Mouse (Mus musculus) heart, embryonic 11.5 days (tissue): ENCODE data around the gene Sez6l2. TPM values are rescaled to one million over a fixed set of nuclear protein-coding genes. Genes with fewer than 3 reads are reported as not detected.

Source experiments
- ATAC-seq: fragments of 200-750 bp; cut with Nextera tagmentation; replicated peaks from 2 replicates; pipeline ENCODE4 v1.8.0; 2017; ENCODE audit warnings: moderate library complexity; ENCODE audit not compliant: insufficient number of reproducible peaks, low FRiP score, low TSS enrichment
- H3K27ac ChIP-seq: fragments of 300-500 bp; sonication (generic); 2 replicates; pipeline ENCODE4 v1.5.1; 2014; ENCODE audit warnings: mild to moderate bottlenecking, low read depth, low read length
- H3K27me3 ChIP-seq: fragments of 300-500 bp; sonication (generic); 2 replicates; pipeline ENCODE4 v1.6.1; 2014; ENCODE audit warnings: mild to moderate bottlenecking, low read length, mixed read lengths; ENCODE audit not compliant: control insufficient read depth, insufficient read depth
- H3K36me3 ChIP-seq: fragments of 300-500 bp; sonication (generic); 2 replicates; pipeline ENCODE4 v1.6.1; 2014; ENCODE audit warnings: mild to moderate bottlenecking, low read length, moderate library complexity, mixed read lengths; ENCODE audit not compliant: control insufficient read depth, insufficient read depth
- H3K4me1 ChIP-seq: fragments of 300-500 bp; sonication (generic); 2 replicates; pipeline ENCODE4 v1.6.1; 2014; ENCODE audit warnings: low read length; ENCODE audit not compliant: control insufficient read depth, insufficient read depth
- H3K4me2 ChIP-seq: fragments of 300-500 bp; sonication (generic); 2 replicates; pipeline ENCODE4 v1.6.1; 2014; ENCODE audit warnings: mild to moderate bottlenecking, moderate library complexity
- H3K4me3 ChIP-seq: fragments of 300-500 bp; sonication (generic); 2 replicates; pipeline ENCODE4 v1.5.1; 2014; ENCODE audit warnings: low read depth, low read length
- H3K9ac ChIP-seq: fragments of 300-500 bp; sonication (generic); 2 replicates; pipeline ENCODE4 v1.6.1; 2014; ENCODE audit warnings: mild to moderate bottlenecking, low read depth, low read length, moderate library complexity
- H3K9me3 ChIP-seq: fragments of 300-500 bp; sonication (generic); replicated peaks from 2 replicates; pipeline ENCODE4 v1.6.1; 2016; ENCODE audit warnings: low read length; ENCODE audit not compliant: control insufficient read depth
- WGBS: fragments of 180-500 bp; shearing (Covaris S2); extraction: QIAGEN DNeasy Blood & Tissue Kit; methylation state at CpG from one replicate; pipeline ENCODE4 v1.1.7; 2014; ENCODE audit not compliant: insufficient replicate concordance; 5-methylcytosine and 5-hydroxymethylcytosine counted together
- polyA plus RNA-seq: library from polyadenylated mRNA; unstranded; fragments of >200 nt; fragmentation: Nextera tagmentation; extraction: Ambion mirVana; gene quantifications from 2 replicates; pipeline ENCODE4 v1.2.1, GENCODE M21; 2014

Gene Sez6l2
- polyA plus RNA-seq, 1 experiment from 2014 or later, result 0.20 TPM

- H3K27me3 ChIP-seq, result peaks cover 24% of the 10 kb centered on the region
- no peak overlapping the region for H3K4me3 ChIP-seq
- H3K36me3 ChIP-seq, result no peaks in the 10 kb centered on the region
- H3K9ac ChIP-seq, result no peak overlapping the region
- WGBS, result 58% methylated on average over 3 of the region's 3 CpGs
- ATAC-seq, result no peak
- H3K9me3 ChIP-seq, result no peaks in the 10 kb centered on the region
- H3K4me2 ChIP-seq, result no peak overlapping the region
- H3K27ac ChIP-seq, result no peak overlapping the region
- no peaks in the 10 kb centered on the region for H3K4me1 ChIP-seq
Observed at GRCm38 (mm10) chr7:126965568-126965967, 15.2 kb downstream of the Sez6l2 start.

DNA sequence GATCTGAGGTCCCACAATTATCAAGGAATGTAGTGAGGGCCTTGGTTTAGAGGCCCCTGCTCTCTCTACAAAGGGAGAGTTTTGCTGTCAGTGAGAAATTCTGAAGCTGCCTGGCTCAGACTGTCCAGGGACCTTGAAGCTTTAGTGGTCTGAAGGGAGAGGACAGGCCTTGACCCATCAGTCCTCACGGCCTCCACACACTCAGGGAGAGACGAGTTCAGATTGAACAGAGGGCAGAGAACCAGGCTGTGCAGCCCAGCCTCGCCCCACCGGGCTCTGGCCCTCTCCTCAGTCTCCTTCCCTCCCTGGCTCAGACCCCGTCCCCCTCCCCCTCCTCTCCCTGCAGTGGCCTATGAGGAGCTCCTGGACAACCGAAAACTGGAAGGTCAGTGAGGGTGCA, 17.0 kb downstream of the Sez6l2 start:
- no peak overlapping the region for H3K27ac ChIP-seq
- 55% methylated on average over 6 of the region's 6 CpGs for WGBS
- H3K27me3 ChIP-seq, result peaks cover 21% of the 10 kb centered on the region
- H3K4me2 ChIP-seq, result no peak overlapping the region
- H3K4me3 ChIP-seq, result no peak overlapping the region
- no peak for ATAC-seq
- no peaks in the 10 kb centered on the region for H3K9me3 ChIP-seq
- H3K36me3 ChIP-seq, result no peaks in the 10 kb centered on the region
- H3K9ac ChIP-seq, result no peak overlapping the region
- H3K4me1 ChIP-seq, result no peaks in the 10 kb centered on the region

DNA sequence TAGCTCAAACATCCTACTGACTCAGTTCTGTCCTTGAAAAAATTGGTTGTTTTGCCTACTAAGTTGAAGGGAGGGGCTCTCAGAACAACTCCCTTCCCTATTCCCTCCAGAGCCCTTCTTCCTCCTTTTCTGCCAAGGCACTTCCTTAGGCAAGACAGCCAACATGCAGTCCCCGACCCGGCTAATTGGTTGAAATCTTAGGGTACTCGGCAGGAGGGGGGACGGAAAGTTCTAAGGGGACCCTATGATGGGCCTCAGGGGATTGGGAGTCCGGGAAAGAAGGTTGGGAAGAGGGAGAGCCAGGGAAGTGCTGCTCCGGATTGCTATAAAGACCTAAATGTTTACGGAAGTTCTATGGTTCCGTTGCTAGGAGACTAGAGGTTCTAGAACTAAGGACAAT, 25.1 kb downstream of the Sez6l2 start:
- ATAC-seq, result no peak
- 12% methylated on average over 8 of the region's 8 CpGs for WGBS

DNA sequence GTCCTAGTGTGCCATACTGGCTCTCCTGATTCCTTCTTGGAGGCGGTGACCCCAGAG, 25.4 kb downstream of the Sez6l2 start, which contains the start of gene Cdipt:
Gene Cdipt, plus strand, starts transcription at position 22 of the 57 bp plus-strand sequence.
- ATAC-seq, result no peak
- Histone ChIP-seq H3K36me3 (peaks cover 17% of the 10 kb centered on the region; the same call in 1 of the 2 replicates), H3K4me2 (peak within 1 kb of the TSS; percentile 92), H3K27me3 (no peaks in the 10 kb centered on the region), H3K4me3 (peak within 1 kb of the TSS; percentile 91), H3K9ac (peak within 1 kb of the TSS; percentile 98), H3K9me3 (no peaks in the 10 kb centered on the region), H3K27ac (peak within 1 kb of the TSS; percentile 94), H3K4me1 (peaks cover 5% of the 10 kb centered on the region)
- 10% methylated on average over 1 of the region's 1 CpGs for WGBS

More for the DNA sequence above, 25.1 kb downstream of the Sez6l2 start:
- Histone ChIP-seq H3K9ac (peak overlapping the region; percentile 47; the same call in 1 of the 2 replicates), H3K9me3 (no peaks in the 10 kb centered on the region), H3K27me3 (no peaks in the 10 kb centered on the region), H3K4me2 (peak overlapping the region; percentile 92), H3K36me3 (peaks cover 17% of the 10 kb centered on the region; the same call in 1 of the 2 replicates), H3K27ac (no peak overlapping the region), H3K4me1 (peaks cover 5% of the 10 kb centered on the region), H3K4me3 (peak overlapping the region; percentile 91)

GRCm38 (mm10) chr7:126975950-126976866, 25.8 kb downstream of the Sez6l2 start, which contains the start of gene Cdiptos:
TSS of gene Cdiptos (minus strand) at chr7:126976098.
- H3K4me2 ChIP-seq, result peak within 1 kb of the TSS; percentile 92
- H3K27ac ChIP-seq, result peak within 1 kb of the TSS; percentile 94
- ATAC-seq, result peak; percentile 91
- peaks cover 5% of the 10 kb centered on the region for H3K4me1 ChIP-seq
- H3K9ac ChIP-seq, result peak within 1 kb of the TSS; percentile 98
- peaks cover 17% of the 10 kb centered on the region; the same call in 1 of the 2 replicates for H3K36me3 ChIP-seq
- H3K27me3 ChIP-seq, result no peaks in the 10 kb centered on the region
- H3K9me3 ChIP-seq, result no peaks in the 10 kb centered on the region
- peak within 1 kb of the TSS; percentile 91 for H3K4me3 ChIP-seq
- under 1% methylated on average over 54 of the region's 55 CpGs for WGBS

GRCm38 (mm10) chr7:126976878-126977459, 26.6 kb downstream of the Sez6l2 start:
- Histone ChIP-seq H3K9me3 (no peaks in the 10 kb centered on the region), H3K27me3 (no peaks in the 10 kb centered on the region), H3K4me3 (peak overlapping the region; percentile 91), H3K4me1 (peaks cover 5% of the 10 kb centered on the region), H3K4me2 (peak overlapping the region; percentile 92), H3K27ac (no peak overlapping the region), H3K36me3 (peaks cover 17% of the 10 kb centered on the region; the same call in 1 of the 2 replicates), H3K9ac (peak overlapping the region; percentile 98)
- 25% methylated on average over 14 of the region's 14 CpGs for WGBS
- no peak for ATAC-seq

GRCm38 (mm10) chr7:126978841-126979240, 28.5 kb downstream of the Sez6l2 start:
- Histone ChIP-seq H3K9me3 (no peaks in the 10 kb centered on the region), H3K4me1 (peaks cover 5% of the 10 kb centered on the region), H3K9ac (no peak overlapping the region), H3K27ac (no peak overlapping the region), H3K4me2 (no peak overlapping the region), H3K4me3 (no peak overlapping the region), H3K27me3 (no peaks in the 10 kb centered on the region), H3K36me3 (peaks cover 17% of the 10 kb centered on the region; the same call in 1 of the 2 replicates)
- ATAC-seq, result no peak
- 84% methylated on average over 6 of the region's 6 CpGs for WGBS

DNA sequence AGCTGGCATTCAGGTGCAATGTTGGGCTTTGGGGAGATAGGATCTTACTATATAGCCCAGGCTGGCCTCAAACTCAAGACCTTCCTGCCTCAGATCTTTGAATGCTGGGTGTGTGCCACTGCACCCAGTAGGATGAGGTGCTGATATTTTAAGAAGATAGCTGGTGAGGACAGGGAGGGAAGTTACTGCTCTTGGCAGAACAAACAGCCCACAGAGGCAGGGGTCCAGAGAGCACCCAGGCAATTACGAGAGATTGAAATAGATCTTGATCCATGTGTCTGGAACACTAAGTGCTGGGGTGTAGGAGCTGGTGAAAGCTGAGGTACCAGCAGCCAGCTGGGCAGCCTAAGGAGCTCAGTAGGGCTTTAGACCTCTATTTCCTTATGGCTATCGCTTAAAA, 31.2 kb downstream of the Sez6l2 start:
- no peak overlapping the region for H3K4me2 ChIP-seq
- peaks cover 17% of the 10 kb centered on the region; the same call in 1 of the 2 replicates for H3K36me3 ChIP-seq
- no peak overlapping the region for H3K4me3 ChIP-seq
- no peaks in the 10 kb centered on the region for H3K9me3 ChIP-seq
- WGBS, result 79% methylated on average over 2 of the region's 2 CpGs
- peaks cover 7% of the 10 kb centered on the region; the same call in 1 of the 2 replicates for H3K4me1 ChIP-seq
- H3K27me3 ChIP-seq, result no peaks in the 10 kb centered on the region
- no peak overlapping the region for H3K9ac ChIP-seq
- no peak overlapping the region for H3K27ac ChIP-seq
- no peak for ATAC-seq
